Mouse (Mus musculus) heart, embryonic 12.5 days (tissue): ENCODE measurements around the gene Rcc1l. TPM values are rescaled to one million over a fixed set of nuclear protein-coding genes. Genes with fewer than 3 reads are reported as not detected.

ENCODE experiments used
- ATAC-seq: fragments of 200-750 bp; cut with Nextera tagmentation; 2 replicates; pipeline ENCODE4 v1.8.0; 2017; ENCODE audit warnings: moderate TSS enrichment, moderate library complexity; ENCODE audit not compliant: insufficient number of reproducible peaks, low FRiP score
- H3K27ac ChIP-seq: fragments of 300-500 bp; sonication (generic); 2 replicates; pipeline ENCODE4 v1.5.1; 2016; ENCODE audit warnings: mild to moderate bottlenecking, moderate library complexity; ENCODE audit not compliant: poor library complexity, severe bottlenecking
- H3K27me3 ChIP-seq: fragments of 300-500 bp; sonication (generic); replicated peaks from 2 replicates; pipeline ENCODE4 v1.6.1; 2016; ENCODE audit warnings: mild to moderate bottlenecking, moderate library complexity
- H3K36me3 ChIP-seq: fragments of 300-500 bp; sonication (generic); 2 replicates; pipeline ENCODE4 v1.6.1; 2016; ENCODE audit warnings: mild to moderate bottlenecking, moderate library complexity
- H3K4me1 ChIP-seq: fragments of 300-500 bp; sonication (generic); replicated peaks from 2 replicates; pipeline ENCODE4 v1.6.1; 2016; ENCODE audit warnings: mild to moderate bottlenecking
- H3K4me2 ChIP-seq: fragments of 300-500 bp; sonication (generic); 2 replicates; pipeline ENCODE4 v1.6.1; 2016; ENCODE audit warnings: mild to moderate bottlenecking, moderate library complexity
- H3K4me3 ChIP-seq: fragments of 300-500 bp; sonication (generic); 2 replicates; pipeline ENCODE4 v1.5.1; 2016; ENCODE audit warnings: mild to moderate bottlenecking
- H3K9ac ChIP-seq: fragments of 300-500 bp; sonication (generic); 2 replicates; pipeline ENCODE4 v1.6.1; 2016; ENCODE audit warnings: mild to moderate bottlenecking, moderate library complexity
- H3K9me3 ChIP-seq: fragments of 300-500 bp; sonication (generic); replicated peaks from 2 replicates; pipeline ENCODE4 v1.6.1; 2016; ENCODE audit warnings: mild to moderate bottlenecking, moderate library complexity
- WGBS: fragments of 180-500 bp; shearing (Covaris S2); methylation state at CpG from one replicate; pipeline ENCODE4 v1.1.7; 2016; 5-methylcytosine and 5-hydroxymethylcytosine counted together
- polyA plus RNA-seq: library from polyadenylated mRNA; unstranded; fragments of >200 nt; fragmentation: Nextera tagmentation; extraction: Ambion mirVana; gene quantifications from 2 replicates; pipeline ENCODE4 v1.2.1, GENCODE M21; 2016

Rcc1l gene
- polyA plus RNA-seq, 1 experiment from 2014 or later: 25.4 TPM

DNA sequence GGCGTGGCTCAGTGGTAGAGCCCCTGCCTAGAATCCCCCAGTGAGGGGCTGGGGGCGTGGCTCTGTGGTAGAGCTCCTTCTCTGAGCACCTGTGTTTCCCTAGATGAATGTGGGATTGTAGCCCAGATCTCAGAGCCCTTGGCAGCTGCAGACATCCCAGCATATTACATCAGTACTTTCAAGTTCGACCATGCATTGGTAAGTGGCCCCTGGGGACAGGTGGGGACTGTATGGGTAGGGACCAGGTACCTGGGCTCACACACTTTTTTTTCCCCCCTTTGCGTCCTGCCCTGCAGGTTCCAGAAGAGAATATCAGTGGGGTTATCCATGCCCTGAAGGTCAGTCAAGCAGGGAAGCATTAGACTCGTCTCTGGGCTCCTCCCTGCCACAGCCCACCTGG lies 38.6 kb downstream of the Rcc1l start:
- Histone ChIP-seq H3K27me3 (no peaks in the 10 kb centered on the region), H3K4me3 (no peak overlapping the region), H3K27ac (no peak overlapping the region), H3K9me3 (peaks cover 5% of the 10 kb centered on the region; the same call in 1 of the 2 replicates), H3K9ac (no peak overlapping the region), H3K4me2 (no peak overlapping the region), H3K36me3 (peaks cover 45% of the 10 kb centered on the region), H3K4me1 (no peaks in the 10 kb centered on the region)
- WGBS: 87% methylated on average over 5 of the region's 5 CpGs
- no peak for ATAC-seq

DNA sequence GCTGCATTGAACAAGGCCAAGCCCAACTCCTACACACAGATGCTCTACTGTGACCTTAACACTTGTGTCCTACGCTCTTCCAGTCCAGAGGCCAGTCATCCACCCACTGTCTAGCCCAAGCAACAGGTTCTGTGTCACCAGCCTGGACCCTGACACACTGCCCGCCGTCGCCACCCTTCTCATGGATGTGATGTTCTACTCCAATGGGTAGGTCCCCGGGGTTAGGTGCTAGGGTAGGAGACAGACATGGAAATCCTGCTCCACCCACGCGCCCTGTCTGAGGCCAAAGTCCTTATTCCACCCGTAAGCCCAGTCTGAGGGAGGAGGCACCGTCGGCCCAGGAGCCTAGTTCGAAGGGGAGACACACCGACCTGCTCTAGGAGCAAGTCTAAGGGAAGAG lies 40.6 kb downstream of the Rcc1l start:
- Histone ChIP-seq H3K27ac (no peak overlapping the region), H3K9ac (no peak overlapping the region), H3K36me3 (peaks cover 47% of the 10 kb centered on the region), H3K4me1 (no peaks in the 10 kb centered on the region), H3K27me3 (no peaks in the 10 kb centered on the region), H3K4me3 (no peak overlapping the region), H3K4me2 (no peak overlapping the region), H3K9me3 (no peaks in the 10 kb centered on the region; the same call in 1 of the 2 replicates)
- WGBS: 89% methylated on average over 12 of the region's 12 CpGs
- ATAC-seq: no peak

DNA sequence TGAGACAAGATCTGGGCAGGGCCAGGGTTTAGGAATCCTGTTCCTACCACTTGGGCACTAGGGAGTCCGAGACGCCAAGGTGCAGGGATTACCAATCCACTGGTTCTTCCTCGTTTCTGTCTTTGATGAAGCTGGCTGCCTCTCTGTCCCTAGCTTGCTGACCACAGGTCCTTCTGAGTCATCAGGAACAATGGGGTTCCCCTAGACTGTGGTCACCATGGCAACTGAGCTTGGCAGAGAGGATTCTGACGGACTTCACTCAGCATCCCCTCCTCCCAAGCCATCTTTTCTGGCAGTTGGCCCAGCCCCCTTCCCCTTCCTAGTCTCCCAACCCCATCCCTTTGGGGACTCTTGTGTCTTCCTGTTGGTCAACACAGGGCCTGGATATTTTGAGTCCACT lies 45.0 kb downstream of the Rcc1l start:
- H3K27ac ChIP-seq: no peak overlapping the region
- no peaks in the 10 kb centered on the region for H3K4me1 ChIP-seq
- H3K4me3 ChIP-seq: no peak overlapping the region
- no peak overlapping the region for H3K9ac ChIP-seq
- H3K27me3 ChIP-seq: no peaks in the 10 kb centered on the region
- ATAC-seq: no peak
- H3K4me2 ChIP-seq: no peak overlapping the region
- H3K36me3 ChIP-seq: peaks cover 46% of the 10 kb centered on the region
- H3K9me3 ChIP-seq: peaks cover 5% of the 10 kb centered on the region; the same call in 1 of the 2 replicates
- WGBS: 55% methylated on average over 4 of the region's 4 CpGs

DNA sequence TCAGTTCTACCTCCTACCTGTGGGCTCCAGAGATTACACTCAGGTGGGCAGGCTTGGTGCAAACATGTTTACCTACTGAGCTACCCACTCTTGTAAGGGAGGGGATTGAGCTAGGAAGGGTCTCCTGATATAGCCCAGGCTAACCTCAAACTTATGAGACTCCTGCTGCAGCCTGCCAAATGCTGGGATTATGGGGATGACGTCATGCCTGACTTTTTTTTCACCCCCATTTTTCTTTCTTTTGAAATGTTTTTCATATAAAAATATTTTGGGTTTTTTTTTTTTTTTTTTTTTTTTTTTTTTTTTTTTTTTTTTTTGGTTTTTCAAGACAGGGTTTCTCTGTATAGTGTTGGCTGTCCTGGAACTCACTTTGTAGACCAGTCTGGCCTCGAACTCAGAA lies 50.3 kb downstream of the Rcc1l start:
- Histone ChIP-seq H3K9me3 (peaks cover 6% of the 10 kb centered on the region; the same call in 1 of the 2 replicates), H3K9ac (no peak overlapping the region), H3K36me3 (peaks cover 19% of the 10 kb centered on the region), H3K4me2 (no peak overlapping the region), H3K27ac (no peak overlapping the region), H3K27me3 (no peaks in the 10 kb centered on the region), H3K4me1 (peaks cover 27% of the 10 kb centered on the region), H3K4me3 (no peak overlapping the region)
- 71% methylated on average over 2 of the region's 2 CpGs for whole genome bisulfite sequencing
- ATAC-seq: no peak

DNA sequence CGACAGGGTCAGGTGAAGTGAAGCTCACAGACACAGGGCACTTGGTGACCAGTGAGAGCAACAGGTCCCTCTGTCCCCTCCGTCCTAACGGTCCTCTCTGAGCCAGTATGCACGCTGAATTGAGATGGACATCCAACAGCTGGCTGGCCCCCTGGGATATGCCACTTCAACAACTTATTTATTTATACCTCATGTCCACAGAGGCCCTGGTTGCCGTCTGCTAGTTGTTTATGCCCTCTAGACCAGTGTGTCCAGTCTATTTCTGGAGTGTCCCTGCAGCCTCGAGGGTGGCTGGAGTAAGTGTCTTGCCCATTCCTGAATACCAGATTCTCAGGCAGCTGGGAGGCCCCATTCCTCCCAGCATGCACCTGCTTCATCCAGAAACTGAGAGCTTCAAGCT lies 52.7 kb downstream of the Rcc1l start:
- 43% methylated on average over 6 of the region's 6 CpGs for WGBS
- Histone ChIP-seq H3K4me1 (peaks cover 50% of the 10 kb centered on the region), H3K27me3 (no peaks in the 10 kb centered on the region), H3K4me2 (no peak overlapping the region), H3K4me3 (no peak overlapping the region), H3K27ac (peak overlapping the region; percentile 59), H3K9ac (no peak overlapping the region), H3K9me3 (peaks cover 6% of the 10 kb centered on the region; the same call in 1 of the 2 replicates), H3K36me3 (peaks cover 19% of the 10 kb centered on the region)
- ATAC-seq: no peak

DNA sequence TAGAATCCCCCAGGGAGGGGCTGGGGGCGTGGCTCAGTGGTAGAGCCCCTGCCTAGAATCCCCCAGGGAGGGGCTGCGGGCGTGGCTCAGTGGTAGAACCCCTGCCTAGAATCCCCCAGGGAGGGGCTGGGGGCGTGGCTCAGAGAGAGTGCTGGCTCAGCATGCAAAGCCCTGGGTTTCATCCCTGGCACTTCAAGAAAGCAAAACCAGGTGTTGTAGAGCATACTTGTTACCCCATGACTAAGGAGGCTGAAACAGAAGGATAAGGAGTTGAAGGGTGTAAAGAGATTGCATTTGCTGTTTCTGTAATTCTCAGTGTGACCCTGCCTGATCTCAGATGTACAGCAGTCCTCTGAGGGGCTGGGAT lies 54.7 kb downstream of the Rcc1l start:
- peak overlapping the region; percentile 55 for H3K27ac ChIP-seq
- no peak overlapping the region for H3K4me3 ChIP-seq
- peaks cover 4% of the 10 kb centered on the region; the same call in 1 of the 2 replicates for H3K9me3 ChIP-seq
- no peak overlapping the region for H3K9ac ChIP-seq
- ATAC-seq: no peak
- no peak overlapping the region for H3K4me2 ChIP-seq
- H3K36me3 ChIP-seq: peaks cover 10% of the 10 kb centered on the region
- 71% methylated on average over 4 of the region's 4 CpGs for WGBS
- H3K27me3 ChIP-seq: no peaks in the 10 kb centered on the region
- H3K4me1 ChIP-seq: peaks cover 52% of the 10 kb centered on the region

DNA sequence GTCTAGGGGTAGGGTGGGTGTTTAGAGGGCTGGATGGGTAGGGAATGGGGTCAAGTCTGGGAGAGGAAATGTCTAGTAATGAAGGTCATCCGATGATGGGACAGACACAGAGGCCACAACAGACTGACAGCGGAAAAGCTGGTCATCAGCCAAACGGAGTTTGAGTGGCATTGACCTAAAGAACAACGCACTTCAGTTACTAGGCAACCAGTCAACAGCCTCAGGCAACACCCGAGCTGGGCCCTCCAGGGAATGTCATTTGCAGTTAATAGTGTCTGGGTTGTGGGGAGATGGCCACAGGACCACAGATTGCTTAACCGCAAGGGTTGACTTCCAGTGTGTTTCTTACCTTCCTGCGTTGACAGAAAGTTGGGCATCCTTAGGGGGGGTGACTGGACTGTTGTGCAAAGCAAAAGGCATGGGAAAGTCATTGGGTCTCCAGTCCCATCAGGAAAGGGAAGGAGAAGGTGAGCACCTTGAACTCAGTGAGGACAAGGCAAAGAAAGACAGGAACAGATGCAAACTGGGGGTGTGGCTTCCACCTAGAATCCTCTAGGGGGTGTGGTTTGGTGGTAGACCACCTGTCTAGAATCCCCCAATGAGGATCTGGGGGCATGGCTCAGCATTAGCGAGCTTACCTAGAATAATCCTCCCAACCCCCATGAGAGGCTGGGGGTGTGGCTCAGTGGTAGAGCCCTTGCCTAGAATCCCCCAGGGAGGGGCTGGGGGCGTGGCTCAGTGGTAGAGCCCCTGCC lies 55.3 kb downstream of the Rcc1l start:
- Histone ChIP-seq H3K9ac (no peak overlapping the region), H3K27ac (peak overlapping the region; percentile 84), H3K9me3 (no peaks in the 10 kb centered on the region; the same call in 1 of the 2 replicates), H3K4me3 (no peak overlapping the region), H3K36me3 (peaks cover 5% of the 10 kb centered on the region; the same call in 1 of the 2 replicates), H3K4me2 (0 out of 2 replicates have a peak overlapping the region, but pooled peaks have one; percentile 2), H3K4me1 (peaks cover 52% of the 10 kb centered on the region), H3K27me3 (no peaks in the 10 kb centered on the region)
- WGBS: 41% methylated on average over 9 of the region's 9 CpGs
- peak; percentile 69; the same call in 1 of the 2 replicates for ATAC-seq

DNA sequence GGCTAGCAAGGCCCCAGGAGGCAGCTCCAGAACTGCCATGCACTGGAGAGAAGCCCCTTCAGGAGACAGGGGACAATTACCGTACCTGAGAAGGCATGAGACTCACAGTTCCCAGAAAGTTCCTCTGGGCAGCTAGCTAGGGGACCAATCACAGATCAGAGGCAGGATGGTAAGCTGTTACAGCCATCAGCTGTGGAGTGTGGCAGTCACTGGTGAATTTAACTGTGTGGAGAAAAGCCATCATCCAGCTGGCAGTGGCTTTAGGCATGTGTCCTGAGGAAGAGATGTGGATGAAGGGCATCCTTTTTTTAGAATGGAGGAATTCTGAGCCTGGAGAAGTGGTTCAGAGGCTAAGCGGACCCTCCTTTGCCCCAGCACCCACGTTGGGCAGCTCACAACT lies 56.4 kb downstream of the Rcc1l start:
- Histone ChIP-seq H3K36me3 (no peaks in the 10 kb centered on the region), H3K4me2 (no peak overlapping the region), H3K9me3 (no peaks in the 10 kb centered on the region), H3K27ac (peak overlapping the region; percentile 84), H3K9ac (no peak overlapping the region), H3K4me3 (no peak overlapping the region), H3K27me3 (no peaks in the 10 kb centered on the region), H3K4me1 (peaks cover 52% of the 10 kb centered on the region)
- 69% methylated on average over 3 of the region's 3 CpGs for WGBS
- no peak for ATAC-seq

DNA sequence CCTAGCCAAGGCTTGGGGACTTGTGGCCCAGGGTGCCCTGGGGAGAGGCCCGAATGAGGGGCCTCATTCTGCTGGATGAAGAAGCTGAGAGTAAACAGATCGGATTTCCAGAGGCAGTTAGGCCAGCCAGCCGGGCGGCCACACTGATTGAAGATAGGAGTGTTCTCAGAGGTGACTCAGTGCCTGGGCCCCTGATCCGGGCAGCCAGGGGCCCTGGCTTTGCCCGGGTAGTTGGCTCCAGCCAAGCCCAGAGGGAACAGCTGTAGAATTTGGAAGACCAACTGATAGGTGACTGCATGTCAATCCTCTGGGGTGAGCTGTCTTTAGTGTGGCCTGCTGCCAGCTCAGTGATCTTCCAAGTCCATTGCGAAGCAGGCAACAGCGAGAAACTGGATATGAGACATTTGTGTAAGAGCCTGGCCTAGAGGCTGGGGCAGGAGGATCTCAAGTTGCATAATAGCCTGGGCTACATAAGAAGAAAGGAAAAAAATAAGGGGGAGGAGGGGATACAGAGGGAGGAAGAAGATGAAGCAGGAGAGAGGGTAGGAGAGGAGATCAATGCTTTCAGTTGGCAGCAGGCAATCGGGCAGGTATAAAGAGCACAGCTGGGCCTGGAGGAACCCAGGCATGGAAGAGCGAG lies 57.0 kb downstream of the Rcc1l start:
- Histone ChIP-seq H3K27ac (peak overlapping the region; percentile 84), H3K4me2 (no peak overlapping the region), H3K9me3 (no peaks in the 10 kb centered on the region), H3K9ac (no peak overlapping the region), H3K27me3 (no peaks in the 10 kb centered on the region), H3K4me1 (peaks cover 48% of the 10 kb centered on the region), H3K36me3 (no peaks in the 10 kb centered on the region), H3K4me3 (no peak overlapping the region)
- no peak for ATAC-seq
- WGBS: 44% methylated on average over 10 of the region's 10 CpGs

DNA sequence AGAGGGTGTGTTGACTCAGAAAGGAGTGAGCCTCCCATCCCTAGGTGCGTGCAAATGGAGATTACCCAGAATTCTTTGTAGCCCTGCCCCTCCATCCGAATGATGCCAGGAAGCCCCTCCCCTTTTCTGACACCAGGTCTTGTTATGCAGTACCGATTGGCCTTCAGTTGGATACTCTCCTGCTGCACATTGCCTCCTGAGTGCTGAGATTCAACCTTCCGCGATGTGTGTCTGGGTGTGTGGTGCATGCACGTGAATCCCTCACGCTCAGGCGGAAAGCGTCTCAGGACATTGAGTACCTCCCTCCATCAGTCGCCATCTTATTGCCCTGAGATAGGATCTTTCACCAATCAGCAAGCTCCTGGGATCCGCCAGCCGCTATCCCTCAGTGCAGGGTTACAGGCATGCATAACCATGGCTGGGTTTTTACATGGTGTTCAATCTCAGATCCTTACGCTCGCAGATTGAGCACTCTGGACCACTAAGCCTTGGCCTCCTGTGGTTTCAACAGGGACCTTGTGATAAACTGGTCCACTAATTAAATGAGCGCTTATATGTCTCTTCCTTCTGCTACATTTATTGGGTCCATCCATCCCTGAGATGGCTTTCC lies 57.7 kb downstream of the Rcc1l start:
- H3K27me3 ChIP-seq: no peaks in the 10 kb centered on the region
- H3K4me1 ChIP-seq: peaks cover 41% of the 10 kb centered on the region
- no peak for ATAC-seq
- H3K9me3 ChIP-seq: no peaks in the 10 kb centered on the region
- no peak overlapping the region for H3K9ac ChIP-seq
- peak overlapping the region; percentile 84 for H3K27ac ChIP-seq
- no peaks in the 10 kb centered on the region for H3K36me3 ChIP-seq
- H3K4me2 ChIP-seq: no peak overlapping the region
- WGBS: 85% methylated on average over 15 of the region's 15 CpGs
- no peak overlapping the region for H3K4me3 ChIP-seq

DNA sequence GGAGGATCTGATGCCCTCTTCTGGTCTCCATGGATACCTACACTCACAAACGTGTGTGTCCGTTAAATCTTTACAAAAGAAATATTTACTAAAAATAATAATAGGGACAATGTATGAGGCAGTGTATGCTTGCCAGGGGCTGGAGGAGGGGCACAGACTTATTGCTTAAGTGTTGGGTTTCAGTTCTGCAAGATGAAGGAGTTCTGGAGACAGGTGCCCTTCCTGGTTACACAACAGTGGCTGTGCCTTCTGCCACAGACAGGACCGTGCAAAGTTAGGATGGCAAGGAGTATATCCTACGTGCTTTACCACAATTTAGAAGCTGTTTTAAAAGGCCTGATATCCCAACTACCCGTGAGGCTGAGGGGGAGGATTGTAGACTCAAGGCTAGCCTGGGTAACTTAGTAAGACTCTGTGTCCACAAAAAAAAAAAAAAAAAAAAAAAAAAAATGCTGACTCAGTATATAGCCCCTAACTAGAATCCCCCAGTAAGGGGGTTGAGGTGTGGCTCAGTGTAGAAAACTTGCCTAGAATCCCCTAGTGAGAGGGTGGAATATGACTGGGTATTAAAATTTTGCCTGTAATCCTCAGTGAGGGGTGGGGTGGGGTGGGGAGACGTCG lies 60.8 kb downstream of the Rcc1l start:
- peak; percentile 4; the same call in 1 of the 2 replicates for ATAC-seq
- Histone ChIP-seq H3K4me1 (peaks cover 20% of the 10 kb centered on the region), H3K4me2 (no peak overlapping the region), H3K4me3 (no peak overlapping the region), H3K9me3 (no peaks in the 10 kb centered on the region), H3K27ac (no peak overlapping the region), H3K9ac (no peak overlapping the region), H3K36me3 (peaks cover 9% of the 10 kb centered on the region; the same call in 1 of the 2 replicates), H3K27me3 (no peaks in the 10 kb centered on the region)
- 91% methylated on average over 7 of the region's 7 CpGs for WGBS
